Mouse (Mus musculus): ENCODE data around the gene Cd8b1. TPM values are rescaled to one million over a fixed set of nuclear protein-coding genes. Genes with fewer than 3 reads are reported as not detected.
"Not testable (repeated sequence)": the region's sequence is repeated elsewhere in the genome, so short reads cannot be mapped to it uniquely, and the experiment has no call there.

Gene Cd8b1
- under 1 TPM in 2 of 4 experiments, not detected in 2; 0.17 to 0.19 TPM for total RNA-seq (2022)

DNA sequence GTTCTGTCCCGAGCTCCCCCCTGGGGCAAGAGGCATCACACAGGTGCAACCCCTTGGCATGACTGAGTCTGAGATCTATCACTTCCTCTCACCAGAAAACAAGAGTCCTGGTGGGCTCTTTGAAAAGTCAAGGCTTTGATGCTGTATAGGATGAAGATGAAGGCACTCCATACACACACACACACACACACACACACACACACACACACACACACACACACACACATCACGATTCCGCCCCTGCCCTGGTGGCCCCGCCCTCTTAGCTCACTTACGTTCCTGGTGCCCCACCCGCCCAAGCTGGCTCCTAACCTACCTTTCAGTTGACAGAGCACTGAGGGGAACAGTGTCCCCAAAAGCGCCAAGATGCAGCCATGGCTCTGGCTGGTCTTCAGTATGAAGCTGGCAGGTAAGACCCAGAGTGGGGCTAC lies at the start of gene Cd8b1:
Gene Cd8b1, plus strand, starts transcription at position 298 of the 431 bp plus-strand sequence.
- DNase-seq (ENCODE audit: low spot score) = no peak

DNA sequence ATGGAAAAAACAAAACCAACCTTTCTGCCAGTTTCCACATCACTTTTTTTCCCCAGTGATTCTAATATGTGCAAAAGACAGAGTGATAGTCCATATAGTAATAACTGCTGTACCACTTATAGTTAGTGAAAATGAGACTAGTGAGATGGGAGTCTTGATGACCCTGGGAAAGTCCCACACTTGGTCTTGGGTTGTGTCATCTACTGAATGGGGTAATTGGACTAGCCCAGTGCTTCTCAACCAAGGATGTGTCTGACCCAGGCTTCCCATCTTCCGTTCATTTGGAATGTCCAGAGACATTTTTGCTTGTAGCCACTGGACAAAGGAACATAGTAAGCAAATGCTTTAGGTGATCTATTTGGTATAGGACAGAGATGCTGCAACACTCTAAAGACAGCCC lies 48.9 kb upstream of the Cd8b1 start:
- no peak for DNase-seq (ENCODE audit: low spot score)

DNA sequence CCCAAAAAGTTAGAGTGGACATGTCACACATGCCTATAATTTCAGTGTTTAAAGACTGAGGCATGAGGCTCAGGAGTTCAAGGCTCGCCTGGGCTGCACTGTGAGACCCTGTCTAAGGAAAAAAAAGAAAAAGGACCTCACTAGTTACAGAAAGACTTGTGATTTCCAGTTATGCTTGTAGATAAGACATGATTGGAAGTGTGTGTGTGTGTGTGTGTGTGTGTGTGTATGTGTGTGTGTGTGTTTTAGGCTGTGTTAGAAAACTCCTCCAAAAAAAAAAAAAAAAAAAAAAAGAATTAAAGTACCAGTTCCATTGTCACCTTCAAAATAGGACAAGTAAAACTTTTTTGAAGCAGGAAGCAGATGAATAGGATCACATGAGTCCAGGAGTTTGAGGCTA lies 48.0 kb upstream of the Cd8b1 start:
- no peak for DNase-seq (ENCODE audit: low spot score)

DNA sequence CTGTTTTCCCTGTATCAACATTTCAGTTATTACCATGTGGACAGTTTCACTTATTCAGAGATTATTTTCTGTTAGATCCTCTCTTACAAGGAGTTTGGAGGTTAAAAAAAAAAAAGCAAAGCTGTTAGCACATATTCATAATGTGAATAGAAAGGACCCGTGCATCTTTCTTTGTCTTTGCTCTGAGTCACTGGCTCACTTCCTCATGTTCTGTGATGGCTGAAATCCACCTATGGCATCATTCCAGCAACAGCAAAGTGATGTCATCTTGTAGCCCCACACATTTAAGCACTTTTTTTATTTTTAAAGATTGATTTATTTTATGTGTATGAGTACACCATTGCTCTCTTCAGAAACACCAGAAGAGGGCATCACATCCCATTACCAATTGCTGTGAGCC lies 43.2 kb upstream of the Cd8b1 start:
- DNase-seq (ENCODE audit: low spot score) = no peak

DNA sequence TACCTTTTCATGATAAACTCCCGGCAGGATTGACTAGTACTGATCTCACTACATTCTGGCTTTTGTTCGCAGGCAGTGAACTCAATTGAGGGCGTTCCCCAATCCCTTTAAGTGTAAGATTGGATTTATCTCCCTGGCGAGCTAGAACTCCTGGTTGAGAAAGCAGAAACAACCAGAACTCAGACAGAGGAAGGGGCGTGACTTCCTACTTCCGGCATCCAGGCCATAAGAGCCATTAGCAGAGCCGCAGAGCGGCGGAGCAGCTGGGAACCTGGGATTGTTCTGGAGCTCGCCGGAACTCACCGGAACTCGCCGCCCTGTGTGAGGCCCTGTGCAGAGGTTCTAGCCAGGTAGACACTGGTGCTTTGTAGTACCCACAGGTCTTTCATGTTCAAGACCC lies 29.1 kb upstream of the Cd8b1 start:
- DNase-seq (ENCODE audit: low spot score) = peak; percentile 61

DNA sequence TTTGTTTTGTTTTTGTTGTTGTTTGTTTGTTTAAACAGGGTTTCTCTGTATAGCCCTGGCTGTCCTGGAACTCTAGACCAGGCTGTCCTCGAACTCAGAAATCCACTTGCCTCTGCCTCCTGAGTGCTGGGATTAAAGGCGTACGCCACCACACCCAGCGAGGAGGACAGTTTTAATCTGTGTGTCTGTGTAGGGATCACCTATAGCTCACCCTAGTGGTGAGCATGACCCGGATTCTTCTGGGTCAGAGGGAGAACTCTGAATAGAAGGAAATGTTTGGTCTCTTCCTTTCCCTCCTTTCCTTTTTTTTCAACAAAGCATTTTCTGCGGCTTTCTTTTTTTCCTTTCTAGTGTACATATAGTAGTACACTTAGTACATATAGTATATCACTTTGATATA lies 27.3 kb upstream of the Cd8b1 start:
- DNase-seq (ENCODE audit: low spot score) = no peak

DNA sequence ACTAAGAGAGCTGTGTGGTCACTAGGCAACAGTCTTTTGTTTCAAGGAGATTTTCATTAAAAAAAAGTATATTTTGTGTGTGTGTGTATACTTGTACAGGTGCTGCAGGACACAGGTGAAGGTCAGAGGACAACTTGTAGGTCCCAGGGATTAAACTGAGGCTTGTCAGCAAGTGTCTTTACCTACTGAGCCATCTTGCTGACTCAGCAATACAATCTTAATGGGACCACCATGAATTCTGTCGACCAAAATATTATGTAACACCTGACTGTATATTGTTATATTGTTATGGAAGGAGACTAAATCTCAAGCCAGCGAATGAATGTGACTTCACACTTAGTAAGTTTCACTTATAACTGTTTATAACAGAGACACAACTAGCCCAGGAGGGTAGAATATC lies 24.5 kb upstream of the Cd8b1 start:
- no peak for DNase-seq (ENCODE audit: low spot score)

DNA sequence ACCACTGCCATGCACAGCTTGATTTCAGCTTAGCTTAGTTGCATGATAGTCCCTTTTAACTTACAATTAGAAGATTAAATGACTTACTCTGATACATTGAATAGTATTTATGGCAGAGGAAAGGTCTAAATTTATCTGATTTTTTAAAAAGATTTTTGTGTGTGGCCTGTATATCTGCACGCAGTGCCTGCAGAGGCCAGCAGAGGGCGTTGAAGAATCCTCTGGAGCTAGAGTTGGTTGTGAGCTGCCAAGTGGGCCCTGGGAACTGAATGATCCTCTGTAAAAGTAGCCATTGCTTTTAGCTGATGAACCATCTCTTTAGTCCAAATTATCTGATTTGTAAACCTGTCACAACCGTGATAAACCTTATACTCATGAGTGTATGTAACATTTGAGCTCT lies 23.8 kb upstream of the Cd8b1 start:
- no peak for DNase-seq (ENCODE audit: low spot score)

DNA sequence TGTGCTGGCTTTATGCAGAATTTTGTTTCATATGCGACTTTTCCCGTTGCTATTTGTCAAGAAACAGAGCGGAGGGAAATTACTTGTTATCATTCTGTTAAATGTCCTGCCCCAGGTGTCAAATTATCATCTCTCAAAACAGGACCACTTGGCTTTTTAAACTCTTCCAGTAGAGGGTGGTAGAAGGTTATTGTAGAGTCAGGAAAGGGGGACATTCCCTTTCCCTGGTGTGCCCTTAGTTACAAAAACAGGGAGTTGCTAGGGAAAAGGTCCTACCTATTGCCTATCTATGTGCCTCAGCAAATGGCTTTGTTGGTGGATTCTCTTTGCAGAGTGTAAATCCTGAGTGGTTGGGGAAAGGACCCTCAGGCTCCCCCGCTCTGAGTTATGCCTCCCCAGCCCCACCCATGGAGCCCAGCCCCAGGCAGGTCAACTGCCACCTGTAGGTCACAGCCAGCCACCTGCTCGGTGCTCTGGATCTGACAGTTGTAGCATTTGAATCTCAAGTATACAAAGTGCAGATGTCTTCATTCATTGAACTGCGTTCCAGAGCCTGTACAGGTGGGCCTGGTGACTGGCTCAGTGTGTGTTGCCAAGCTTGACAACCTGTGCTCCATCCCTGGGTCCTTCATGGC lies 20.4 kb upstream of the Cd8b1 start:
- DNase-seq (ENCODE audit: low spot score) = no peak

DNA sequence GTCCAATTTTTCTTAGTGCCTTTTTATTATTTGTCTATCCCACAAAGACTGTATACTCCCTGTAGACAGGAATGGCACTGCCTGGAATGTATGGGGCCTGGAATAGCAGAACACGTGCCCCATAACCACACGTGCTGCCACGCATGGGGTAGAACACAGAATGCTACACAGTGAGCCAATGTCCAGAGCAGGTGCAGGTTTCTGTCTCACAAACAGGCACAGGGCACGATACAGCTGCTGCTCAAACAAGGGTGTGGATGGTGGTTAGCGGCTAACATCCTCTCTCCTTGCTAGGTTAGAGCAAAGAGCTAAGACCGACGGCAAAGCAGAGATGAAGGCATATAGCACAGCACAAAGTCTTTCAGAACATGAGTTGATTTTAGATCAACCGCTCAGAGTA lies 15.1 kb upstream of the Cd8b1 start:
- DNase-seq (ENCODE audit: low spot score) = no peak

DNA sequence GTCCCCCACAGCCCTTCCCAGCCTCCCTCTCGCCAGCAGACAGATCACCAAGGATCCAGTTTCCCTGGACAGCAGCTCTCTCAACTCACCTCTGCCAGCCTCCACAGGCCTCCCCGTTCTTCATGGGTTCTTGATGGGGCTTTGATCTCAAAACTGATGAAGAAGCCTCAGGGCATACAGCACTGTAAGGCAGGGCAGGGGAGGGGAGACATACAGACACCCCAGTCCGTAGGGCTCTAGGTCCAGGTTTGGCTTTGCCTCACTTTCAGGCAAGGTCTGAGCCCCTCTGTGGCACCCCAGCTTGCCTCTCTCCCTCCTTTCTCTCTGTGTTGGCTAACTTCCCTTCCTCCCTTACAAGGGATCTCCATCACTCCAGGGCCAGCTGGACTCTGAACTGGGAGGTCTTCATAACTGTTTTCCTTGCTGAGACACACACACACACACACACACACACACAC lies 733 bp upstream of the Cd8b1 start, which contains the start of gene Smyd1:
Gene Smyd1, minus strand, starts transcription at position 408 of the 458 bp plus-strand sequence.
- DNase-seq (ENCODE audit: low spot score) = no peak

DNA sequence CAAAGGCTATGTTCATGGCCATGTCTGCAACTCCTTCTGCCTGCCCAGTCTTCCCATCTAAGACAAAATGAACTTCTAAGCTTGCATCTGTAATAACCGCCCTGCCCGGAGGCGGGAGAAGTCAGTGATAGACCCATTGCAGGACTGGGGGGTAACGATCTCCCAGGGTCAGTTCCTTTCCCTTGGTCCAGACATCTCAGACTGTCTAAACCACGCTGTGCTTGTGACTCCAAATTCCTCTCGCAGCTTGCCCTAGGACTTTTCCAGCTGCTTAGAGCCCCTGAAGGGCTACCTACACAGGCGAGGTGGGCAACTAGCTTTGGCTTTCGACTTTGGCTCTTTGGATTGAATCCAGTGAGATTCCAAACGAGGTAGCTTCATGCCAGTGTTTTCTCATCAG lies 2.2 kb downstream of the Cd8b1 start:
- no peak for DNase-seq (ENCODE audit: low spot score)

DNA sequence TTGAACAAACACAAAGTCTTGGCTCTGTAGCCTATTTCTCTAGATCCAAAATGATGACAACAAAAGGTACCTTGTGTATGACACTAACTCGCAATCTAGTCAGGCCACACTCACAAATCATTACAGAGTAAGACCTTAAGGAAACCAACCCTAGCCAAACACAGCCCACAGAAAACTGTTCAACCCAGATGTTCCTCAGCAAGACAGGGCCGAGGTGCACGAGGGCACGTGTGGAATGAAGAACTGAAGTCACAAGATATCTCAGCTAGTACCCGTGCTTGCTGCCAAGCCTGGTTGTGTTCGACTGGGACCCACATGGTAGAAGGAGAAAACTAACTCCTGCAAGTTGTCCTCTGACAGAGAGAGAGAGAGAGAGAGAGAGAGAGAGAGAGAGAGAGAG lies 7.3 kb downstream of the Cd8b1 start:
- DNase-seq (ENCODE audit: low spot score) = no peak

DNA sequence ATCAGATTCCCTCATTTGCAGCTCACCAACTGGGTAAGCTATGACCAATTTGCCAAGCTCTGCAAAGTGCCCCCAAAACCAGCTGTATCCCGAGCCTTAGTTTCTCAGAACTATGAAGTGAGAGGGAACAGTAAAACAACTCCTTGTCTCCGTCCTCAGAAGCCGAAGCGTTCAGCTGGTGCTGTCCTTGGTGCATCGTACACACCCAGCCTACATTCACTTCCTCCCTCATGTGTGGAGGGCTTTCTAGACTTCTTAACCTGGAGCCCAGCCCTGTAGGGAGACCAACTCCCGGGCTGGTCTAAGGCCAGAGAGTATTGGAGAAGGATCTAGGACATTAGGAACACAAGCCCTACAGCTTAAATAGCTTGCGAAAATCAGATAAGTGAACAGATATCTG lies 7.9 kb downstream of the Cd8b1 start:
- no peak for DNase-seq (ENCODE audit: low spot score)

DNA sequence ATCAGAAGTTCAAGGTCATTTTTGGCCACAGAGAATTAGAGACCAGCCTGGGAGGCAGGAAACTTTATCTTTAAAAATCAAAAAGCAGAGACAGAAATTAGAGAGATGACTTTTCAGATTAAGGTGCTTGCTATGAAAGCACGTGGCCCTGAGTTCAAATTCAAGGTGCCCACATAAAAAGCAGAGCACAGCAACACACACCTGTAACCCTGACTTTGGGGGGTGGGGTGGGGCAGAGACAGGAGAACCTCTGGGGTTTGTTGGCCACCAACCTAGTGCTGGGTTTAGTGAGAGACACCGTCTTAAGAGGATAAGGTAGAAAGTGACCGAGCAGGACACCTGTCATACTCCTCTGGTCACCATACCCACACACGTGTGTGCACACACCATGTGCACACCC lies 8.9 kb downstream of the Cd8b1 start:
- not testable (repeated sequence) for DNase-seq (ENCODE audit: low spot score)

DNA sequence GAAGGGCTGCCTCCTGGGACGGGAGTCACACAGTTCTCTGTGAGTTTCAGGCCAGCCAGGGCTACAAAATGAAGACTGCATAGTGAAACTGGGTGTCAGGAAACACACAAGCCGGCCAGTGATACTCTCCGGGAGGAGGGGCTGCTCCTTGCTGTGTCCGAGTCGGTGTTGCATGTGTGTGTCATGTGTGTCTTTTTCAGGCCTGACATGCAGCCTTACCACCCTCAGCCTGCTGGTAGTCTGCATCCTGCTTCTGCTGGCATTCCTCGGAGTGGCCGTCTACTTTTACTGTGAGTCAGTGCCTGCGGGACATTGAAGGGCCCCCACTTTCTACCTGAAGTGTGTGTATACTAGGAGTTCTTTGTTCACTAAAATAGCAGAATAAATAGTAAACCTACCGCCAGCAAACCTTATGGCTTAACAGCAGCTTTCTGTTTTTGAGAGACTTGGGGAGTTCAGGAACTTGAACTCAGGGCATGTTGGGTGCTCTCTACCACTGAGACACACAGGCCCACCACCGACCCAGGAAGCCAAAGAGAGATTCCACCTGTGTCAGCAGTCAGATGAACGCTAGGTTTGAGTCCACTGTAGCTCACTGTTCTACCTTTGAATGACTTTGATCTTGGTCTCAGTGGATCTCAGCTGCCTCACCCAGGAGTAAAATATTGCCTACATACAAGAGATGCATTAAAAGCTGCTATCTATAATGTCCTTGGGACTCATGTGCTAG lies 9.8 kb downstream of the Cd8b1 start:
- no peak for DNase-seq (ENCODE audit: low spot score)

DNA sequence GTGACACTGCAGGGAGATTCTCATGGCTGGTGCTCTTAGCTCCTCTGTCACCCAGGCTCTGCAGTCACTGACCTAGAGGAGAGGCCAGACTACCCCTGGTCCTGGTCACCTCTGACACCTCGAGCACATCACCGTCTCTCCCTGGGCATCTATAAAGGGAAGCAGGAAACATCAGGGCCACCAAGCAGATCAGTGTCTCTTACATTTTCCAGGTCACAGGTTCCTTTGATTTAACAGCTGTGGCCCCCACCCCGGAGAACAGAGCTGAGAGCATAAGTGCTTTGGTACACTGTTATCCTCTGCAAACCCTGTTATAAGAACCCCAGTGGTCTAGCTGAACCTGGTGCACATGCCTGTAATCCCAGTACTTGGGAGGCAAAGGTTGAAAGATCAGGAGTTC lies 10.4 kb downstream of the Cd8b1 start:
- no peak for DNase-seq (ENCODE audit: low spot score)

DNA sequence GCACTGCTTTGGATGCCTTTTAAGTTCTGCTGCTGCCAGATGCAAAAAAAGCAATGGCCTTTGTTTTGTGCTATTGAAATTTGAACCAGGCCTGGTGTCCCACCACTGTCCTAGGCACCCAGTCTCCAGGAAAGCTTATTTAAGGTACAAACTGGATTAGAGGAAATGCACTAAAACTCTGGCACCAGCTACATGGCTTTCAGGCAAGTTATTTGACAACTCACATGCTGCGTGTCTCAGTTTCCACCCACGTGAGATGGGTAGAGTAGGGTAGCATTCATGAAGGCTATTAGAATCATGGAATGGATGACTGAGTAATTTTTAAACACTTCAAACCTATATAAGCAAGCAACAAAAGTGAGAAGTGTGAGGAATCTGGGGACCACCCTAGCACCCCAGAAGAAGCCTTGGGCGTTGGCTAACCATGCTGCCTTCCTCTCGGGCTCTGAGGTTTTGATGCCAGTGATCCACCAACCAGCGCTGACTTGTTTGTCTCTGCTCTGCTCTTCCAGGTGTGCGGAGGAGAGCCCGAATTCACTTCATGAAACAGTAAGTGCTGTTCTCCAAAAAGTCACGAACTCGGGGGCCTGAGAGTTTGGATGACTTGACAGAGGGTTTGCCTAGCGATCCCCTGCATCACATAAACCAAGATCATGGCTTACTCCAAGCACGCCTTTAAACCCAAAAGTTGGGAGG lies 11.1 kb downstream of the Cd8b1 start:
- DNase-seq (ENCODE audit: low spot score) = no peak

DNA sequence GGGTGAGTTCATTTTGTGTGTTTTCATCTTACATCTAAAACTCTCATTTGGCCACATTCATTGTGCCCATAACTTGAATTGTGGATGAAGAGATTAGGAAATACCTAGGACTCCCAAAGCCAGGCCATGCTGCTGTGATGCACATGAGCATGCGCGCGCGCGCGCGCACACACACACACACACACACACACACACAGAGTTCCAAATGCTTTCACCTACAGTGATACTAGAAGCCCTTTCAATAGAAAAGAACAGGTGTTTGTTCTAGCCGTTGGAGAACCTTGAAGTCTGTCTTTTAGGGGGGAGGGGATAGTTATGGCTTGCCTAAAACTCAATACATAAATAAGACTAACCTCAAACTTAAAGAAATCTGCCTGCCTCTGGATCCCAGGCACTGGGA lies 15.1 kb downstream of the Cd8b1 start:
- DNase-seq (ENCODE audit: low spot score) = no peak

DNA sequence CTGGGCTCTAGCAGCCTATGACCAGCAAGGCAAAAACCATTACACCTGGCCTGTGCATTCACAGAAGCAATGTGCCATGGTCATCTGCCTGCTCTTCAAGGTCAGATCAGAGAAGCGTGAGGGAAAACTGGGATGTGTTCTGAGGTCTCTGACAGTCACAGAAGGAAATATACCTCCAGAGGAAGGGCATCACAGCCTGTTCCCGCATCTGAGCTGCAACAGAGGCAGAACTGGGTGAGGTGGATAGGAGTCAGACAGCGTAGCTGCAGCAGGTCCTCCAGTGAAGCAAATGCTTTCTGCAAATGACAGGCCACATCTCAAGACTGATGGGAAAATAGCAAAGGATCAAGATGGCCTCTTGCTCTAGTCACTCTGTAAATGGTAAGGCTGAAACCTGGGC lies 16.4 kb downstream of the Cd8b1 start:
- no peak for DNase-seq (ENCODE audit: low spot score)

DNA sequence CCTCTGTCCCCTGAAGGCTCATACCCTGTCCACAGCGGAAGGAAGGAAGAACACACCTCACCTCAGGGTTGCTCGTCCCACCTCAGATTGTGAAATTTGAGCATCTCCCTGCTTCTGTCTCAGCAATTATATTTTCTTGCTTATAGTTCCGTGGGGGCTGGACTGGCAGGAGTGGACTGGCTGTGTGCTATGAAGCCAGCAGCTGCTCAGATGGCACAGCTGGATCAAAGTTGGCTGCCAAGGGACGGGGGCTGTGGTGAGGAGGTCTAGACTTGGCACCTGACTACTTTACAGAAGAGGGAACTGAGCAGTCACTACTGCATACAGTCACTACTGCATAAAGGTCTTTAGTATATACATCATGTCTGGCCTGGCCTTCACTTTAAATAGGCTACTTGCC lies 16.8 kb downstream of the Cd8b1 start:
- no peak for DNase-seq (ENCODE audit: low spot score)

DNA sequence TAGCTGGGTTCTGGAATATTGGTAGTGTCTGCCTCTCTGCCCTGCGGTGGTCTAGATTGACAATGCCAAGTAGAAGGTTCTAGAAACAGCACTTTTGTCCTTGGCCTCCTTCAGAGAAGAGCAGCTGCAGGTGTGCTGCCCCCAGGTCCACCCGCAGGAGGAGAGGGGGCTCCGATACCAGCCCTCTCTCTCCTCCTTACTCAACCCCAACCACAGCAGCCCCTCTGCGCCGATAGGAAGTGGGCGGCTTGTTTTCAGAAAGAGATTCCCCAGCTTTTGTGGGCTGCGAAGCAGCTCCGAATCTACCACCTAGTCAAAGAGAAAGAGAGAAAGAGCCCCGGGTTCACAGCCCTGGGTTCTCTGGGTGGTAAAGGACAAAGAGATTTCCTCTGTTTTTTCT lies 18.6 kb downstream of the Cd8b1 start:
- no peak for DNase-seq (ENCODE audit: low spot score)

DNA sequence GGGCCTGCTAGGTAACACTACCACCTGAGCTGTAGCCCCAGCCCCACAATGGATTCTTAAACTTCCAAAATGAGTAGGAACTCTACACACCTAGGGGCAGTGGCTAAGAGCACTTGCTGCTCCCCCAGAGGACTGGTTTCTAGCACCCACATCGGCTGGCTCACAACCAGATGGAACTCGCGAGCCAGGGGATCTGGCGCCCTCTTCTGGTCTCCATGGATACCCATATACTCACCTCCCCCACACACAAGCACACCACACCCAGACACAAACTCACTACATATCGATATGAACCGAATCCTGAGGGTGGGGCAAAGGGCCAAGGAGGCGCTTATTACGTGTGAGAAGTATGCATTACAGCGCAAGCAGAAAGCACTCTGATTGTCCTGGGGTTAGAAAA lies 25.4 kb downstream of the Cd8b1 start:
- DNase-seq (ENCODE audit: low spot score) = no peak
